Mouse (Mus musculus) cerebellum, adult 2 months (tissue): Measurements from ENCODE around the gene Ccr6.

ENCODE experiments used
- CTCF ChIP-seq: fragments of 200-500 bp; IDR thresholded peaks from 2 replicates; pipeline ENCODE4 v1.5.1; 2011; ENCODE audit warnings: low read depth, mild to moderate bottlenecking, control low read depth, low read length, moderate library complexity, borderline replicate concordance; ENCODE audit not compliant: insufficient read depth
- POLR2A ChIP-seq: fragments of 200-500 bp; IDR thresholded peaks from 2 replicates; pipeline ENCODE4 v1.6.1; 2011; ENCODE audit warnings: low read length, control low read depth, borderline replicate concordance; ENCODE audit not compliant: insufficient read depth

DNA sequence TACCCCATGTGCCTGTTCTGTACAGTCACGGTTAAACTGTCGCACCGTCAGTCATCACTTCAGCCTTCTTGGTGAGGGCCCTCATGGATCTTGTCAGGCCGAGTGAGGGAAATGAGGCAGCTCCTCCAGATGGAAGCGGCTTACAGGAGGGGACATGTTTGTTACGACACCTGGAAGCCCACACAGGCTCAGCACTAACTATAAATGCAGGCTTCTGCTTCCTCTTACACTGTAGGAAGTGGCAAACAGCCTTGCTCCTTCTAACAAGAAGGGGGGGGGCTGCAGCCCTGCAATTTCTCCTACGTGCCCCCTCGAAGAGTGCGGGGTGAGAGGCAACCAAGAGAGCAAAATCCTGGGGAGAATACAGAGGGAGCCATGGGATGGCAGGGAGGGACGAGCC is 25.2 kb upstream of the Ccr6 start:
- no peak for TF ChIP-seq POLR2A
- no peak for TF ChIP-seq CTCF
